Mouse (Mus musculus) intestine, embryonic 16.5 days (tissue): ENCODE data around the gene 9430097D07Rik. TPM values are rescaled to one million over a fixed set of nuclear protein-coding genes. Genes with fewer than 3 reads are reported as not detected.

ENCODE experiments used
- ATAC-seq: fragments of 200-750 bp; cut with Nextera tagmentation; 2 replicates; pipeline ENCODE4 v1.8.0; 2017; ENCODE audit warnings: moderate TSS enrichment, moderate library complexity
- H3K27ac ChIP-seq: fragments of 300-500 bp; sonication (generic); 2 replicates; pipeline ENCODE4 v1.5.1; 2014; ENCODE audit warnings: mild to moderate bottlenecking, low read length
- H3K27me3 ChIP-seq: fragments of 300-500 bp; sonication (generic); replicated peaks from 2 replicates; pipeline ENCODE4 v1.6.1; 2014; ENCODE audit warnings: low read length, control low read depth, mixed read lengths; ENCODE audit not compliant: control insufficient read depth, insufficient read depth
- H3K36me3 ChIP-seq: fragments of 300-500 bp; sonication (generic); 2 replicates; pipeline ENCODE4 v1.6.1; 2014; ENCODE audit warnings: low read length, control low read depth; ENCODE audit not compliant: control insufficient read depth, insufficient read depth
- H3K4me1 ChIP-seq: fragments of 300-500 bp; sonication (generic); 2 replicates; pipeline ENCODE4 v1.6.1; 2014; ENCODE audit warnings: low read length, control low read depth, mixed read lengths; ENCODE audit not compliant: control insufficient read depth, insufficient read depth
- H3K4me2 ChIP-seq: fragments of 300-500 bp; sonication (generic); 2 replicates; pipeline ENCODE4 v1.6.1; 2014; ENCODE audit warnings: low read depth, low read length, control low read depth
- H3K4me3 ChIP-seq: fragments of 300-500 bp; sonication (generic); 2 replicates; pipeline ENCODE4 v1.5.1; 2014; ENCODE audit warnings: mild to moderate bottlenecking, low read length
- H3K9ac ChIP-seq: fragments of 300-500 bp; sonication (generic); 2 replicates; pipeline ENCODE4 v1.6.1; 2014; ENCODE audit warnings: low read depth, low read length
- H3K9me3 ChIP-seq: fragments of 300-500 bp; sonication (generic); 2 replicates; pipeline ENCODE4 v1.6.1; 2016; ENCODE audit warnings: low read length, control low read depth; ENCODE audit not compliant: control insufficient read depth
- WGBS: fragments of 180-500 bp; shearing (Covaris S2); extraction: QIAGEN DNeasy Blood & Tissue Kit; methylation state at CpG from one replicate; pipeline ENCODE4 v1.1.7; 2014; 5-methylcytosine and 5-hydroxymethylcytosine counted together
- polyA plus RNA-seq: library from polyadenylated mRNA; unstranded; fragments of >200 nt; fragmentation: Nextera tagmentation; extraction: Ambion mirVana; gene quantifications from 2 replicates; pipeline ENCODE4 v1.2.1, GENCODE M21; 2015

The 9430097D07Rik gene
- polyA plus RNA-seq, 1 experiment from 2014 or later, result not detected

GRCm38 (mm10) chr2:32534061-32534732 lies 41.3 kb downstream of the 9430097D07Rik start:
- Histone ChIP-seq H3K9me3 (no peaks in the 10 kb centered on the region), H3K36me3 (no peaks in the 10 kb centered on the region), H3K4me2 (peak overlapping the region; percentile 75), H3K27ac (peak overlapping the region; percentile 97), H3K4me3 (peak overlapping the region; percentile 80), H3K4me1 (peaks cover 37% of the 10 kb centered on the region), H3K9ac (peak overlapping the region; percentile 75), H3K27me3 (no peaks in the 10 kb centered on the region)
- ATAC-seq, result peak; percentile 12
- WGBS, result 10% methylated on average over 13 of the region's 13 CpGs

- Histone ChIP-seq H3K36me3 (no peaks in the 10 kb centered on the region), H3K4me1 (peaks cover 26% of the 10 kb centered on the region), H3K27ac (no peak overlapping the region), H3K4me2 (no peak overlapping the region), H3K4me3 (no peak overlapping the region), H3K9ac (no peak overlapping the region), H3K9me3 (no peaks in the 10 kb centered on the region), H3K27me3 (no peaks in the 10 kb centered on the region)
- WGBS, result 87% methylated on average over 2 of the region's 2 CpGs
- no peak for ATAC-seq
Measured at GRCm38 (mm10) chr2:32533163-32533562, 42.3 kb downstream of the 9430097D07Rik start.

- Histone ChIP-seq H3K9ac (no peak overlapping the region), H3K4me1 (peaks cover 9% of the 10 kb centered on the region), H3K4me3 (no peak overlapping the region), H3K27me3 (no peaks in the 10 kb centered on the region), H3K4me2 (no peak overlapping the region), H3K27ac (no peak overlapping the region), H3K9me3 (no peaks in the 10 kb centered on the region), H3K36me3 (no peaks in the 10 kb centered on the region)
- 74% methylated on average over 2 of the region's 2 CpGs for WGBS
- ATAC-seq, result no peak
Measured at GRCm38 (mm10) chr2:32530479-32530878, 45.0 kb downstream of the 9430097D07Rik start.

- no peak for ATAC-seq
Measured at GRCm38 (mm10) chr2:32528326-32528725, 47.2 kb downstream of the 9430097D07Rik start.

GRCm38 (mm10) chr2:32527468-32527966 lies 48.0 kb downstream of the 9430097D07Rik start:
- WGBS, result 75% methylated on average over 14 of the region's 14 CpGs
- ATAC-seq, result no peak
- H3K27ac ChIP-seq, result no peak overlapping the region
- H3K9ac ChIP-seq, result no peak overlapping the region
- H3K36me3 ChIP-seq, result no peaks in the 10 kb centered on the region
- no peaks in the 10 kb centered on the region for H3K9me3 ChIP-seq
- no peak overlapping the region for H3K4me3 ChIP-seq
- H3K4me1 ChIP-seq, result peaks cover 6% of the 10 kb centered on the region
- no peak overlapping the region for H3K4me2 ChIP-seq
- H3K27me3 ChIP-seq, result no peaks in the 10 kb centered on the region

More at GRCm38 (mm10) chr2:32528326-32528725, 47.2 kb downstream of the 9430097D07Rik start:
- peaks cover 4% of the 10 kb centered on the region for H3K4me1 ChIP-seq
- no peak overlapping the region for H3K27ac ChIP-seq
- no peak overlapping the region for H3K4me2 ChIP-seq
- 79% methylated on average over 1 of the region's 1 CpGs for WGBS
- no peaks in the 10 kb centered on the region for H3K9me3 ChIP-seq
- no peaks in the 10 kb centered on the region for H3K36me3 ChIP-seq
- no peak overlapping the region for H3K9ac ChIP-seq
- no peak overlapping the region for H3K4me3 ChIP-seq
- no peaks in the 10 kb centered on the region for H3K27me3 ChIP-seq

GRCm38 (mm10) chr2:32525816-32526215 lies 49.7 kb downstream of the 9430097D07Rik start:
- ATAC-seq, result no peak
- 83% methylated on average over 12 of the region's 12 CpGs for WGBS

GRCm38 (mm10) chr2:32524536-32525031 lies 50.9 kb downstream of the 9430097D07Rik start:
- Histone ChIP-seq H3K27me3 (no peaks in the 10 kb centered on the region), H3K4me2 (0 out of 2 replicates have a peak overlapping the region, but pooled peaks have one; percentile 15), H3K36me3 (no peaks in the 10 kb centered on the region), H3K4me1 (peaks cover 7% of the 10 kb centered on the region), H3K9me3 (no peaks in the 10 kb centered on the region), H3K27ac (peak overlapping the region; percentile 60), H3K4me3 (no peak overlapping the region), H3K9ac (0 out of 2 replicates have a peak overlapping the region, but pooled peaks have one; percentile 35)
- ATAC-seq, result peak; percentile 96
- WGBS, result 64% methylated on average over 13 of the region's 13 CpGs

More at GRCm38 (mm10) chr2:32525816-32526215, 49.7 kb downstream of the 9430097D07Rik start:
- H3K27me3 ChIP-seq, result no peaks in the 10 kb centered on the region
- H3K4me1 ChIP-seq, result peaks cover 7% of the 10 kb centered on the region
- H3K4me2 ChIP-seq, result no peak overlapping the region
- H3K27ac ChIP-seq, result no peak overlapping the region
- H3K9me3 ChIP-seq, result no peaks in the 10 kb centered on the region
- no peak overlapping the region for H3K9ac ChIP-seq
- H3K36me3 ChIP-seq, result no peaks in the 10 kb centered on the region
- no peak overlapping the region for H3K4me3 ChIP-seq

Other genes starting within 250 kb of the 9430097D07Rik start
- gene Ciz1, start 223.4 kb downstream of the 9430097D07Rik start, polyA plus RNA-seq, result 47.1 and 51.4 TPM in 2 replicates
- gene Dnm1, start 222.3 kb downstream of the 9430097D07Rik start, polyA plus RNA-seq, result 11.8 and 12.5 TPM in 2 replicates
- gene 1110008P14Rik, start 193.7 kb downstream of the 9430097D07Rik start, polyA plus RNA-seq, result 44.2 and 45.8 TPM in 2 replicates
- gene Lcn2, start 187.4 kb downstream of the 9430097D07Rik start, polyA plus RNA-seq, result 2.2 and 4.2 TPM in 2 replicates
- gene Ptges2, start 179.8 kb downstream of the 9430097D07Rik start, polyA plus RNA-seq, result 49.1 and 49.8 TPM in 2 replicates
- gene Naif1, start 125.2 kb downstream of the 9430097D07Rik start, polyA plus RNA-seq, result 5.1 and 5.3 TPM in 2 replicates
- 19.3 and 19.9 TPM in 2 replicates for gene Slc25a25, start 124.2 kb downstream of the 9430097D07Rik start, polyA plus RNA-seq
- gene Fam102a, start 40.4 kb downstream of the 9430097D07Rik start, polyA plus RNA-seq, result 7.6 and 9.4 TPM in 2 replicates
- gene Dpm2, start 4.8 kb downstream of the 9430097D07Rik start, polyA plus RNA-seq, result 123 and 128 TPM in 2 replicates
- 0.33 and 0.34 TPM in 2 replicates for gene Pip5kl1, start 887 bp downstream of the 9430097D07Rik start, polyA plus RNA-seq
- gene St6galnac4, start 11.4 kb upstream of the 9430097D07Rik start, polyA plus RNA-seq, result 14.7 and 16.5 TPM in 2 replicates
- gene St6galnac6, start 24.0 kb upstream of the 9430097D07Rik start, polyA plus RNA-seq, result 12.3 and 15.2 TPM in 2 replicates
- gene Ak1, start 46.1 kb upstream of the 9430097D07Rik start, polyA plus RNA-seq, result 15.3 and 18.6 TPM in 2 replicates
- gene Eng, start 70.9 kb upstream of the 9430097D07Rik start, polyA plus RNA-seq, result 66.8 and 70.3 TPM in 2 replicates
- 29.8 and 32.0 TPM in 2 replicates for gene Fpgs, start 128.5 kb upstream of the 9430097D07Rik start, polyA plus RNA-seq
- 83.4 and 86.0 TPM in 2 replicates for gene Cdk9, start 137.4 kb upstream of the 9430097D07Rik start, polyA plus RNA-seq
- 26.1 and 26.5 TPM in 2 replicates for gene Sh2d3c, start 145.4 kb upstream of the 9430097D07Rik start, polyA plus RNA-seq
- 0.26 TPM in 1 of 2 replicates, not detected in the other for gene 6330409D20Rik, start 165.3 kb upstream of the 9430097D07Rik start, polyA plus RNA-seq
- 73.1 and 74.0 TPM in 2 replicates for gene Tor2a, start 181.6 kb upstream of the 9430097D07Rik start, polyA plus RNA-seq
- 0.32 and 0.34 TPM in 2 replicates for gene Ttc16, start 199.9 kb upstream of the 9430097D07Rik start, polyA plus RNA-seq
- gene Ptrh1, start 200.1 kb upstream of the 9430097D07Rik start, polyA plus RNA-seq, result 5.4 and 6.3 TPM in 2 replicates
- gene Cfap157, start 208.7 kb upstream of the 9430097D07Rik start, polyA plus RNA-seq, result 0.58 and 1.2 TPM in 2 replicates